Mouse (Mus musculus): ENCODE measurements around the gene Ajuba. TPM values are rescaled to one million over a fixed set of nuclear protein-coding genes. Genes with fewer than 3 reads are reported as not detected.
"Not testable (repeated sequence)": the region's sequence is repeated elsewhere in the genome, so short reads cannot be mapped to it uniquely, and the experiment has no call there.

Ajuba gene
- polyA plus RNA-seq (2012; ENCODE audit: insufficient read depth, insufficient read length, missing spikeins): 0.84 and 0.91 TPM in 2 replicates

GRCm38 (mm10) chr14:54577089-54577982, at the start of gene Ajuba:
Ajuba (minus strand) TSS chr14:54577558.
- Histone ChIP-seq H3K4me3 (ENCODE audit: insufficient read depth, low read length) (peak within 1 kb of the TSS; percentile 66), H3K27ac (ENCODE audit: insufficient read depth, low read depth, low read length) (peak within 1 kb of the TSS; percentile 3), H3K4me1 (ENCODE audit: control insufficient read depth, insufficient read depth, low read length) (peaks cover 14% of the 10 kb centered on the region)
- TF ChIP-seq CTCF (IDR thresholded peaks at IDR 0.05; ENCODE audit: low read depth, low read length): no peak
- TF ChIP-seq POLR2A (IDR thresholded peaks at IDR 0.05; ENCODE audit: borderline replicate concordance, low read depth, low read length): no peak

GRCm38 (mm10) chr14:54624976-54625375, 47.6 kb upstream of the Ajuba start:
- Histone ChIP-seq H3K27ac (ENCODE audit: insufficient read depth, low read depth, low read length) (no peak overlapping the region), H3K4me3 (ENCODE audit: insufficient read depth, low read length) (no peak overlapping the region), H3K4me1 (ENCODE audit: control insufficient read depth, insufficient read depth, low read length) (no peaks in the 10 kb centered on the region)
- no peak for TF ChIP-seq CTCF (IDR thresholded peaks at IDR 0.05; ENCODE audit: low read depth, low read length)

- Histone ChIP-seq H3K27ac (ENCODE audit: insufficient read depth, low read depth, low read length) (no peak overlapping the region), H3K4me3 (ENCODE audit: insufficient read depth, low read length) (no peak overlapping the region), H3K4me1 (ENCODE audit: control insufficient read depth, insufficient read depth, low read length) (no peaks in the 10 kb centered on the region)
- no peak for TF ChIP-seq POLR2A (IDR thresholded peaks at IDR 0.05; ENCODE audit: borderline replicate concordance, low read depth, low read length)
Measured at GRCm38 (mm10) chr14:54623334-54623733, 46.0 kb upstream of the Ajuba start.

GRCm38 (mm10) chr14:54621133-54621532, 43.8 kb upstream of the Ajuba start, which contains the start of gene Psmb11:
Psmb11 (plus strand) TSS chr14:54621433.
- Histone ChIP-seq H3K4me3 (ENCODE audit: insufficient read depth, low read length) (no peak within 1 kb of the TSS), H3K4me1 (ENCODE audit: control insufficient read depth, insufficient read depth, low read length) (peaks cover 6% of the 10 kb centered on the region), H3K27ac (ENCODE audit: insufficient read depth, low read depth, low read length) (no peak within 1 kb of the TSS)
- TF ChIP-seq POLR2A (IDR thresholded peaks at IDR 0.05; ENCODE audit: borderline replicate concordance, low read depth, low read length) (no peak), CTCF (IDR thresholded peaks at IDR 0.05; ENCODE audit: low read depth, low read length) (no peak)

GRCm38 (mm10) chr14:54617897-54618365, 40.6 kb upstream of the Ajuba start, which contains the start of gene Psmb5:
Psmb5 (minus strand) TSS chr14:54618022.
- Histone ChIP-seq H3K4me1 (ENCODE audit: control insufficient read depth, insufficient read depth, low read length) (peaks cover 6% of the 10 kb centered on the region), H3K4me3 (ENCODE audit: insufficient read depth, low read length) (peak within 1 kb of the TSS; percentile 84), H3K27ac (ENCODE audit: insufficient read depth, low read depth, low read length) (peak within 1 kb of the TSS; percentile 66)
- no peak for TF ChIP-seq CTCF (IDR thresholded peaks at IDR 0.05; ENCODE audit: low read depth, low read length)

GRCm38 (mm10) chr14:54617152-54617896, 40.0 kb upstream of the Ajuba start:
- Histone ChIP-seq H3K27ac (ENCODE audit: insufficient read depth, low read depth, low read length) (peak overlapping the region; percentile 35; the same call in 1 of the 2 replicates), H3K4me3 (ENCODE audit: insufficient read depth, low read length) (peak overlapping the region; percentile 84), H3K4me1 (ENCODE audit: control insufficient read depth, insufficient read depth, low read length) (peaks cover 6% of the 10 kb centered on the region)
- no peak for TF ChIP-seq CTCF (IDR thresholded peaks at IDR 0.05; ENCODE audit: low read depth, low read length)
- TF ChIP-seq POLR2A (IDR thresholded peaks at IDR 0.05; ENCODE audit: borderline replicate concordance, low read depth, low read length): no peak

- Histone ChIP-seq H3K4me1 (ENCODE audit: control insufficient read depth, insufficient read depth, low read length) (peaks cover 6% of the 10 kb centered on the region), H3K4me3 (ENCODE audit: insufficient read depth, low read length) (0 out of 2 replicates have a peak overlapping the region, but pooled peaks have one; percentile 5)
- no peak for TF ChIP-seq CTCF (IDR thresholded peaks at IDR 0.05; ENCODE audit: low read depth, low read length)
- TF ChIP-seq POLR2A (IDR thresholded peaks at IDR 0.05; ENCODE audit: borderline replicate concordance, low read depth, low read length): no peak
Measured at GRCm38 (mm10) chr14:54616226-54616825, 39.0 kb upstream of the Ajuba start.

GRCm38 (mm10) chr14:54614130-54614529, 36.8 kb upstream of the Ajuba start:
- H3K4me1 ChIP-seq (ENCODE audit: control insufficient read depth, insufficient read depth, low read length); H3K4me3 ChIP-seq (ENCODE audit: insufficient read depth, low read length): not testable (repeated sequence)

More at GRCm38 (mm10) chr14:54616226-54616825, 39.0 kb upstream of the Ajuba start:
- no peak overlapping the region for H3K27ac ChIP-seq (ENCODE audit: insufficient read depth, low read depth, low read length)

GRCm38 (mm10) chr14:54610648-54611047, 33.3 kb upstream of the Ajuba start:
- Histone ChIP-seq H3K4me3 (ENCODE audit: insufficient read depth, low read length) (no peak overlapping the region), H3K4me1 (ENCODE audit: control insufficient read depth, insufficient read depth, low read length) (peaks cover 4% of the 10 kb centered on the region; the same call in 1 of the 2 replicates), H3K27ac (ENCODE audit: insufficient read depth, low read depth, low read length) (no peak overlapping the region)
- no peak for TF ChIP-seq POLR2A (IDR thresholded peaks at IDR 0.05; ENCODE audit: borderline replicate concordance, low read depth, low read length)
- TF ChIP-seq CTCF (IDR thresholded peaks at IDR 0.05; ENCODE audit: low read depth, low read length): no peak

More at GRCm38 (mm10) chr14:54614130-54614529, 36.8 kb upstream of the Ajuba start:
- H3K27ac ChIP-seq (ENCODE audit: insufficient read depth, low read depth, low read length): not testable (repeated sequence)
